Mouse (Mus musculus): ENCODE data around the gene Zfp821. TPM values are rescaled to one million over a fixed set of nuclear protein-coding genes. Genes with fewer than 3 reads are reported as not detected.

The Zfp821 gene
- polyA plus RNA-seq, 1 experiment = 75.7 TPM

- Histone ChIP-seq H3K27me3 (ENCODE audit: control insufficient read depth, insufficient read depth, low read length) (no peaks in the 10 kb centered on the region), H3K4me3 (ENCODE audit: control insufficient read depth, low read depth, low read length) (no peak overlapping the region), H3K27ac (ENCODE audit: control insufficient read depth, insufficient read depth, low read depth, low read length) (no peak overlapping the region), H3K4me1 (ENCODE audit: control insufficient read depth, insufficient read depth, low read length) (no peaks in the 10 kb centered on the region), H3K36me3 (ENCODE audit: control insufficient read depth, insufficient read depth, low read length) (peaks cover 1% of the 10 kb centered on the region)
- no peak for TF ChIP-seq CTCF (IDR thresholded peaks at IDR 0.05; ENCODE audit: control insufficient read depth, insufficient read depth, insufficient replicate concordance, low read depth, low read length)
Observed at GRCm38 (mm10) chr8:109681535-109681934, 23.8 kb upstream of the Zfp821 start.

- TF ChIP-seq POLR2A (IDR thresholded peaks at IDR 0.05; ENCODE audit: control insufficient read depth, low read depth, low read length) (no peak), CTCF (IDR thresholded peaks at IDR 0.05; ENCODE audit: control insufficient read depth, insufficient read depth, insufficient replicate concordance, low read depth, low read length) (no peak)
- H3K4me3 ChIP-seq (ENCODE audit: control insufficient read depth, low read depth, low read length) = no peak overlapping the region
- H3K36me3 ChIP-seq (ENCODE audit: control insufficient read depth, insufficient read depth, low read length) = peaks cover 1% of the 10 kb centered on the region
- no peaks in the 10 kb centered on the region for H3K27me3 ChIP-seq (ENCODE audit: control insufficient read depth, insufficient read depth, low read length)
- no peak overlapping the region for H3K27ac ChIP-seq (ENCODE audit: control insufficient read depth, insufficient read depth, low read depth, low read length)
- H3K4me1 ChIP-seq (ENCODE audit: control insufficient read depth, insufficient read depth, low read length) = no peaks in the 10 kb centered on the region
Observed at GRCm38 (mm10) chr8:109682120-109682519, 23.2 kb upstream of the Zfp821 start.

GRCm38 (mm10) chr8:109687248-109687647 lies 18.1 kb upstream of the Zfp821 start:
- peaks cover 6% of the 10 kb centered on the region for H3K4me1 ChIP-seq (ENCODE audit: control insufficient read depth, insufficient read depth, low read length)
- H3K27me3 ChIP-seq (ENCODE audit: control insufficient read depth, insufficient read depth, low read length) = no peaks in the 10 kb centered on the region
- no peak overlapping the region for H3K4me3 ChIP-seq (ENCODE audit: control insufficient read depth, low read depth, low read length)
- no peak overlapping the region for H3K27ac ChIP-seq (ENCODE audit: control insufficient read depth, insufficient read depth, low read depth, low read length)
- peaks cover under 1% of the 10 kb centered on the region for H3K36me3 ChIP-seq (ENCODE audit: control insufficient read depth, insufficient read depth, low read length)
- TF ChIP-seq POLR2A (IDR thresholded peaks at IDR 0.05; ENCODE audit: control insufficient read depth, low read depth, low read length) (no peak), CTCF (IDR thresholded peaks at IDR 0.05; ENCODE audit: control insufficient read depth, insufficient read depth, insufficient replicate concordance, low read depth, low read length) (no peak)

- H3K27ac ChIP-seq (ENCODE audit: control insufficient read depth, insufficient read depth, low read depth, low read length) = no peak overlapping the region
- peaks cover 9% of the 10 kb centered on the region for H3K4me1 ChIP-seq (ENCODE audit: control insufficient read depth, insufficient read depth, low read length)
- H3K36me3 ChIP-seq (ENCODE audit: control insufficient read depth, insufficient read depth, low read length) = no peaks in the 10 kb centered on the region
- H3K4me3 ChIP-seq (ENCODE audit: control insufficient read depth, low read depth, low read length) = peak overlapping the region; percentile 64
- no peaks in the 10 kb centered on the region for H3K27me3 ChIP-seq (ENCODE audit: control insufficient read depth, insufficient read depth, low read length)
- TF ChIP-seq POLR2A (IDR thresholded peaks at IDR 0.05; ENCODE audit: control insufficient read depth, low read depth, low read length) (no peak), CTCF (IDR thresholded peaks at IDR 0.05; ENCODE audit: control insufficient read depth, insufficient read depth, insufficient replicate concordance, low read depth, low read length) (no peak)
Observed at GRCm38 (mm10) chr8:109691769-109692168, 13.6 kb upstream of the Zfp821 start.

- H3K4me1 ChIP-seq (ENCODE audit: control insufficient read depth, insufficient read depth, low read length) = peaks cover 9% of the 10 kb centered on the region
- peak overlapping the region; percentile 98 for H3K27ac ChIP-seq (ENCODE audit: control insufficient read depth, insufficient read depth, low read depth, low read length)
- H3K4me3 ChIP-seq (ENCODE audit: control insufficient read depth, low read depth, low read length) = peak overlapping the region; percentile 99
- no peak for TF ChIP-seq CTCF (IDR thresholded peaks at IDR 0.05; ENCODE audit: control insufficient read depth, insufficient read depth, insufficient replicate concordance, low read depth, low read length)
- TF ChIP-seq POLR2A (IDR thresholded peaks at IDR 0.05; ENCODE audit: control insufficient read depth, low read depth, low read length) = no peak
- H3K36me3 ChIP-seq (ENCODE audit: control insufficient read depth, insufficient read depth, low read length) = no peaks in the 10 kb centered on the region
- no peaks in the 10 kb centered on the region for H3K27me3 ChIP-seq (ENCODE audit: control insufficient read depth, insufficient read depth, low read length)
Observed at GRCm38 (mm10) chr8:109692443-109693145, 12.8 kb upstream of the Zfp821 start.

GRCm38 (mm10) chr8:109693146-109693900 lies 12.0 kb upstream of the Zfp821 start, which contains the start of gene Ist1:
Gene Ist1, minus strand, starts transcription at chr8:109693260.
- peaks cover 9% of the 10 kb centered on the region for H3K4me1 ChIP-seq (ENCODE audit: control insufficient read depth, insufficient read depth, low read length)
- TF ChIP-seq POLR2A (IDR thresholded peaks at IDR 0.05; ENCODE audit: control insufficient read depth, low read depth, low read length) (peak; percentile 95), CTCF (IDR thresholded peaks at IDR 0.05; ENCODE audit: control insufficient read depth, insufficient read depth, insufficient replicate concordance, low read depth, low read length) (no peak)

GRCm38 (mm10) chr8:109694154-109694553 lies 11.2 kb upstream of the Zfp821 start:
- peak overlapping the region; percentile 41 for H3K4me3 ChIP-seq (ENCODE audit: control insufficient read depth, low read depth, low read length)
- TF ChIP-seq POLR2A (IDR thresholded peaks at IDR 0.05; ENCODE audit: control insufficient read depth, low read depth, low read length) (no peak), CTCF (IDR thresholded peaks at IDR 0.05; ENCODE audit: control insufficient read depth, insufficient read depth, insufficient replicate concordance, low read depth, low read length) (no peak)
- no peak overlapping the region for H3K27ac ChIP-seq (ENCODE audit: control insufficient read depth, insufficient read depth, low read depth, low read length)
- no peaks in the 10 kb centered on the region for H3K27me3 ChIP-seq (ENCODE audit: control insufficient read depth, insufficient read depth, low read length)
- H3K36me3 ChIP-seq (ENCODE audit: control insufficient read depth, insufficient read depth, low read length) = no peaks in the 10 kb centered on the region
- peaks cover 9% of the 10 kb centered on the region for H3K4me1 ChIP-seq (ENCODE audit: control insufficient read depth, insufficient read depth, low read length)

More at GRCm38 (mm10) chr8:109693146-109693900, 12.0 kb upstream of the Zfp821 start, which contains the start of gene Ist1:
- Histone ChIP-seq H3K36me3 (ENCODE audit: control insufficient read depth, insufficient read depth, low read length) (no peaks in the 10 kb centered on the region), H3K4me3 (ENCODE audit: control insufficient read depth, low read depth, low read length) (peak within 1 kb of the TSS; percentile 99), H3K27ac (ENCODE audit: control insufficient read depth, insufficient read depth, low read depth, low read length) (peak within 1 kb of the TSS; percentile 98), H3K27me3 (ENCODE audit: control insufficient read depth, insufficient read depth, low read length) (no peaks in the 10 kb centered on the region)

Measured in testis, adult 2 months (tissue).